Mouse (Mus musculus) liver, postnatal 0 days (tissue): Measurements from ENCODE around the gene Pogk. TPM values are rescaled to one million over a fixed set of nuclear protein-coding genes. Genes with fewer than 3 reads are reported as not detected.
A peak's percentile ranks its signal among the peaks of the same experiment; 100 is the strongest.

ENCODE experiments used
- ATAC-seq: fragments of 200-750 bp; cut with Nextera tagmentation; 2 replicates; pipeline ENCODE4 v1.8.0; 2017; ENCODE audit warnings: mild to moderate bottlenecking, moderate library complexity
- DNase-seq: peaks from one replicate; pipeline ENCODE4 v3.0.0-alpha.2; 2016
- H3K27ac ChIP-seq: fragments of 300-500 bp; sonication (generic); 2 replicates; pipeline ENCODE4 v1.5.1; 2014; ENCODE audit warnings: antibody characterized with exemption, moderate library complexity, mild to moderate bottlenecking, low read depth
- H3K27me3 ChIP-seq: fragments of 300-500 bp; sonication (generic); 2 replicates; pipeline ENCODE4 v1.6.1; 2014; ENCODE audit warnings: low read length, control low read depth, mixed read lengths; ENCODE audit not compliant: insufficient read depth
- H3K36me3 ChIP-seq: fragments of 300-500 bp; sonication (generic); replicated peaks from 2 replicates; pipeline ENCODE4 v1.6.1; 2014; ENCODE audit warnings: mild to moderate bottlenecking, control low read depth, low read length, moderate library complexity, mixed read lengths; ENCODE audit not compliant: insufficient read depth
- H3K4me1 ChIP-seq: fragments of 300-500 bp; sonication (generic); 2 replicates; pipeline ENCODE4 v1.6.1; 2014; ENCODE audit warnings: antibody characterized with exemption, mild to moderate bottlenecking, control low read depth; ENCODE audit not compliant: insufficient read depth
- H3K4me2 ChIP-seq: fragments of 300-500 bp; sonication (generic); 2 replicates; pipeline ENCODE4 v1.6.1; 2014; ENCODE audit warnings: low read depth, mild to moderate bottlenecking, low read length, moderate library complexity, mixed read lengths
- H3K4me3 ChIP-seq: fragments of 300-500 bp; sonication (generic); 2 replicates; pipeline ENCODE4 v1.5.1; 2014; ENCODE audit warnings: low read depth, low read length
- H3K9ac ChIP-seq: fragments of 300-500 bp; sonication (generic); replicated peaks from 2 replicates; pipeline ENCODE4 v1.6.1; 2014; ENCODE audit warnings: mild to moderate bottlenecking, moderate library complexity
- H3K9me3 ChIP-seq: fragments of 300-500 bp; sonication (generic); 2 replicates; pipeline ENCODE4 v1.6.1; 2016; ENCODE audit warnings: mild to moderate bottlenecking, control low read depth, low read length, mixed read lengths
- CTCF ChIP-seq: sonication (generic); IDR thresholded peaks from 2 replicates; pipeline ENCODE4 v1.5.1; 2016; ENCODE audit warnings: antibody characterized with exemption, low read depth
- EP300 ChIP-seq: IDR thresholded peaks from 2 replicates; pipeline ENCODE4 v1.6.1; 2016; ENCODE audit warnings: antibody characterized with exemption, low read depth, mild to moderate bottlenecking
- WGBS: fragments of 180-500 bp; shearing (Covaris S2); extraction: QIAGEN DNeasy Blood & Tissue Kit; methylation state at CpG from one replicate; pipeline ENCODE4 v1.1.7; 2014; ENCODE audit not compliant: insufficient replicate concordance; 5-methylcytosine and 5-hydroxymethylcytosine counted together
- polyA plus RNA-seq: library from polyadenylated mRNA; unstranded; fragments of >200 nt; fragmentation: Nextera tagmentation; extraction: Ambion mirVana; gene quantifications from 2 replicates; pipeline ENCODE4 v1.2.1, GENCODE M21; 2015

The Pogk gene
- polyA plus RNA-seq, 1 experiment from 2014 or later = 0.72 TPM

GRCm38 (mm10) chr1:166378431-166379012 lies 31.1 kb downstream of the Pogk start:
- ATAC-seq = no peak
- H3K9ac ChIP-seq = peak overlapping the region; percentile 72
- no peak for DNase-seq
- H3K27ac ChIP-seq = peak overlapping the region; percentile 90
- 9% methylated on average over 19 of the region's 21 CpGs for WGBS
- no peaks in the 10 kb centered on the region for H3K27me3 ChIP-seq
- H3K4me1 ChIP-seq = peaks cover 13% of the 10 kb centered on the region
- TF ChIP-seq EP300 (no peak), CTCF (no peak)
- H3K4me2 ChIP-seq = peak overlapping the region; percentile 92
- peak overlapping the region; percentile 87 for H3K4me3 ChIP-seq
- H3K36me3 ChIP-seq = peaks cover 6% of the 10 kb centered on the region; the same call in 1 of the 2 replicates
- no peaks in the 10 kb centered on the region for H3K9me3 ChIP-seq

GRCm38 (mm10) chr1:166377171-166377570 lies 32.5 kb downstream of the Pogk start:
- Histone ChIP-seq H3K36me3 (no peaks in the 10 kb centered on the region), H3K27ac (no peak overlapping the region), H3K27me3 (no peaks in the 10 kb centered on the region), H3K4me1 (peaks cover 13% of the 10 kb centered on the region), H3K4me3 (no peak overlapping the region), H3K9me3 (no peaks in the 10 kb centered on the region), H3K9ac (no peak overlapping the region), H3K4me2 (no peak overlapping the region)
- DNase-seq (no peak), ATAC-seq (no peak)
- WGBS = 70% methylated on average over 6 of the region's 6 CpGs
- TF ChIP-seq CTCF (no peak), EP300 (no peak)

GRCm38 (mm10) chr1:166363122-166363521 lies 46.5 kb downstream of the Pogk start:
- ATAC-seq (no peak), DNase-seq (no peak)
- Histone ChIP-seq H3K4me2 (no peak overlapping the region), H3K4me3 (no peak overlapping the region), H3K9ac (no peak overlapping the region), H3K27ac (no peak overlapping the region), H3K27me3 (no peaks in the 10 kb centered on the region), H3K36me3 (no peaks in the 10 kb centered on the region), H3K9me3 (no peaks in the 10 kb centered on the region), H3K4me1 (no peaks in the 10 kb centered on the region)
- TF ChIP-seq CTCF (no peak), EP300 (no peak)

GRCm38 (mm10) chr1:166362659-166363058 lies 47.0 kb downstream of the Pogk start:
- ATAC-seq = no peak
- DNase-seq = no peak

GRCm38 (mm10) chr1:166361842-166362241 lies 47.8 kb downstream of the Pogk start:
- Histone ChIP-seq H3K4me1 (no peaks in the 10 kb centered on the region), H3K4me2 (no peak overlapping the region), H3K9me3 (no peaks in the 10 kb centered on the region), H3K4me3 (no peak overlapping the region), H3K27ac (no peak overlapping the region), H3K9ac (no peak overlapping the region), H3K36me3 (no peaks in the 10 kb centered on the region), H3K27me3 (no peaks in the 10 kb centered on the region)
- DNase-seq (no peak), ATAC-seq (no peak)
- WGBS = 58% methylated on average over 3 of the region's 3 CpGs
- TF ChIP-seq EP300 (no peak), CTCF (no peak)

More at GRCm38 (mm10) chr1:166362659-166363058, 47.0 kb downstream of the Pogk start:
- Histone ChIP-seq H3K9me3 (no peaks in the 10 kb centered on the region), H3K36me3 (no peaks in the 10 kb centered on the region), H3K9ac (no peak overlapping the region), H3K27ac (no peak overlapping the region), H3K4me1 (no peaks in the 10 kb centered on the region), H3K4me3 (no peak overlapping the region), H3K4me2 (no peak overlapping the region), H3K27me3 (no peaks in the 10 kb centered on the region)
- TF ChIP-seq CTCF = no peak
- no peak for TF ChIP-seq EP300
- WGBS = 71% methylated on average over 3 of the region's 3 CpGs

GRCm38 (mm10) chr1:166360896-166361295 lies 48.8 kb downstream of the Pogk start:
- Histone ChIP-seq H3K36me3 (no peaks in the 10 kb centered on the region), H3K9me3 (no peaks in the 10 kb centered on the region), H3K4me2 (no peak overlapping the region), H3K4me3 (no peak overlapping the region), H3K4me1 (no peaks in the 10 kb centered on the region), H3K9ac (no peak overlapping the region), H3K27me3 (no peaks in the 10 kb centered on the region), H3K27ac (no peak overlapping the region)
- ATAC-seq (no peak), DNase-seq (no peak)
- TF ChIP-seq EP300 (no peak), CTCF (no peak)
- WGBS = 66% methylated on average over 5 of the region's 5 CpGs
